Mouse (Mus musculus) MEL (cell line): ENCODE results near the gene Izumo1. TPM values are rescaled to one million over a fixed set of nuclear protein-coding genes. Genes with fewer than 3 reads are reported as not detected.
"Not testable (repeated sequence)": the region's sequence is repeated elsewhere in the genome, so short reads cannot be mapped to it uniquely, and the experiment has no call there.

ENCODE experiments used
- DNase-seq: peaks from one replicate; pipeline ENCODE4 v3.0.0; 2011; ENCODE audit warnings: low read depth, low spot score
- H3K27ac ChIP-seq: 2 replicates; pipeline ENCODE4 v1.5.1; 2012; ENCODE audit warnings: low read depth, mild to moderate bottlenecking, control low read depth, low read length, moderate library complexity; ENCODE audit not compliant: control insufficient read depth
- H3K27me3 ChIP-seq, 2 experiments: fragments of 150-350 bp in 1 of 2; sonication (generic) in 1 of 2; 2 replicates each; pipeline ENCODE4 v1.6.1; 2012; ENCODE audit warnings: low read length in 2 of 2, mild to moderate bottlenecking in 2 of 2, improper control_type of control experiment in 1 of 2, moderate library complexity in 1 of 2; ENCODE audit not compliant: insufficient read depth in 2 of 2, control insufficient read depth in 1 of 2
- H3K36me3 ChIP-seq, 2 experiments: 2 replicates each; pipeline ENCODE4 v1.6.1; 2012 to 2014; ENCODE audit warnings: low read length in 2 of 2, improper control_type of control experiment in 1 of 2, inconsistent platforms in 1 of 2, mild to moderate bottlenecking in 1 of 2; ENCODE audit not compliant: insufficient read depth in 2 of 2, control insufficient read depth in 1 of 2
- H3K4me1 ChIP-seq, 2 experiments: fragments of 150-350 bp in 1 of 2; sonication (generic) in 1 of 2; 2 replicates each; pipeline ENCODE4 v1.6.1; 2012; ENCODE audit warnings: low read length in 2 of 2, improper control_type of control experiment in 1 of 2, mild to moderate bottlenecking in 1 of 2; ENCODE audit not compliant: insufficient read depth in 2 of 2, control insufficient read depth in 1 of 2
- H3K4me3 ChIP-seq, 2 experiments: fragments of 150-350 bp in 1 of 2; sonication (generic) in 1 of 2; 2 replicates each; pipeline ENCODE4 v1.5.1; 2012; ENCODE audit warnings: low read depth in 2 of 2, low read length in 2 of 2, mild to moderate bottlenecking in 2 of 2, moderate library complexity in 2 of 2, control low read depth in 1 of 2, improper control_type of control experiment in 1 of 2; ENCODE audit not compliant: control insufficient read depth in 1 of 2, insufficient read depth in 1 of 2
- H3K79me2 ChIP-seq: 2 replicates; pipeline ENCODE4 v1.6.1; 2012; ENCODE audit warnings: mild to moderate bottlenecking, low read length, moderate library complexity; ENCODE audit not compliant: control insufficient read depth, poor library complexity, insufficient read depth
- H3K9ac ChIP-seq: 2 replicates; pipeline ENCODE4 v1.6.1; 2012; ENCODE audit warnings: low read depth, mild to moderate bottlenecking, control low read depth, low read length, moderate library complexity; ENCODE audit not compliant: control insufficient read depth, poor library complexity, severe bottlenecking
- H3K9me3 ChIP-seq: fragments of 150-350 bp; sonication (generic); replicated peaks from 2 replicates; pipeline ENCODE4 v1.6.1; 2012; ENCODE audit warnings: mild to moderate bottlenecking, low read length, improper control_type of control experiment, moderate library complexity; ENCODE audit not compliant: insufficient read depth
- CHD1 ChIP-seq: IDR thresholded peaks from 2 replicates; pipeline ENCODE4 v1.6.1; 2012; ENCODE audit warnings: low read depth, mild to moderate bottlenecking, inconsistent platforms, low read length, improper control_type of control experiment
- CHD2 ChIP-seq: IDR thresholded peaks from 2 replicates; pipeline ENCODE4 v1.6.1; 2011; ENCODE audit warnings: low read length, improper control_type of control experiment
- CTCF ChIP-seq, 3 experiments: IDR thresholded peaks in 2 of 3; conservative IDR thresholded peaks in 1 of 3; 2 replicates each; pipeline ENCODE4 v1.5.1; 2011 to 2012; ENCODE audit warnings: low read length in 3 of 3, low read depth in 2 of 3, mild to moderate bottlenecking in 2 of 3, improper control_type of control experiment in 1 of 3, inconsistent platforms in 1 of 3, mixed read lengths in 1 of 3, moderate library complexity in 1 of 3; ENCODE audit not compliant: control insufficient read depth in 1 of 3, insufficient read depth in 1 of 3, poor library complexity in 1 of 3, severe bottlenecking in 1 of 3
- E2F4 ChIP-seq: IDR thresholded peaks from 2 replicates; pipeline ENCODE4 v1.6.1; 2011; ENCODE audit warnings: low read depth, low read length, improper control_type of control experiment, borderline replicate concordance
- ELF1 ChIP-seq: IDR thresholded peaks from 2 replicates; pipeline ENCODE4 v1.6.1; 2014; ENCODE audit warnings: low read depth, mild to moderate bottlenecking, inconsistent platforms, low read length, improper control_type of control experiment, moderate library complexity
- GABPA ChIP-seq: IDR thresholded peaks from 2 replicates; pipeline ENCODE4 v1.6.1; 2012; ENCODE audit warnings: low read depth, mild to moderate bottlenecking, inconsistent platforms, low read length, improper control_type of control experiment, moderate library complexity
- HCFC1 ChIP-seq: IDR thresholded peaks from 2 replicates; pipeline ENCODE4 v1.6.1; 2012; ENCODE audit warnings: low read depth, mild to moderate bottlenecking, inconsistent platforms, low read length, improper control_type of control experiment, moderate library complexity
- MAFK ChIP-seq: IDR thresholded peaks from 2 replicates; pipeline ENCODE4 v1.6.1; 2011; ENCODE audit warnings: low read depth, mild to moderate bottlenecking, low read length, improper control_type of control experiment, borderline replicate concordance
- MAZ ChIP-seq: IDR thresholded peaks from 2 replicates; pipeline ENCODE4 v1.6.1; 2012; ENCODE audit warnings: low read depth, mild to moderate bottlenecking, inconsistent platforms, low read length, improper control_type of control experiment
- MXI1 ChIP-seq: IDR thresholded peaks from 2 replicates; pipeline ENCODE4 v1.6.1; 2011; ENCODE audit warnings: mild to moderate bottlenecking, low read depth, low read length, improper control_type of control experiment
- MYB ChIP-seq: IDR thresholded peaks from 2 replicates; pipeline ENCODE4 v1.6.1; 2011; ENCODE audit warnings: mild to moderate bottlenecking, low read depth, low read length, improper control_type of control experiment
- NELFE ChIP-seq: IDR thresholded peaks from 2 replicates; pipeline ENCODE4 v1.6.1; 2011; ENCODE audit warnings: low read depth, low read length, improper control_type of control experiment
- NRF1 ChIP-seq: IDR thresholded peaks from 2 replicates; pipeline ENCODE4 v1.6.1; 2014; ENCODE audit warnings: low read depth, mild to moderate bottlenecking, inconsistent platforms, low read length, improper control_type of control experiment, moderate library complexity; ENCODE audit not compliant: poor library complexity, insufficient read depth, severe bottlenecking
- POLR2AphosphoS2 ChIP-seq: IDR thresholded peaks from 2 replicates; pipeline ENCODE4 v1.6.1; 2011; ENCODE audit warnings: low read length, improper control_type of control experiment
- POLR2AphosphoS5 ChIP-seq: IDR thresholded peaks from 2 replicates; pipeline ENCODE4 v1.6.1; 2012; ENCODE audit warnings: low read depth, borderline replicate concordance, mild to moderate bottlenecking, inconsistent platforms, low read length, moderate library complexity, mixed read lengths
- RCOR1 ChIP-seq: IDR thresholded peaks from 2 replicates; pipeline ENCODE4 v1.6.1; 2012; ENCODE audit warnings: low read depth, mild to moderate bottlenecking, inconsistent platforms, low read length, improper control_type of control experiment
- SIN3A ChIP-seq: IDR thresholded peaks from 2 replicates; pipeline ENCODE4 v1.6.1; 2012; ENCODE audit warnings: low read length, improper control_type of control experiment, inconsistent platforms
- TAL1 ChIP-seq: IDR thresholded peaks from 2 replicates; pipeline ENCODE4 v1.6.1; 2012; ENCODE audit warnings: mild to moderate bottlenecking, inconsistent platforms, low read length, moderate library complexity, mixed read lengths
- ZC3H11A ChIP-seq: IDR thresholded peaks from 2 replicates; pipeline ENCODE4 v1.6.1; 2012; ENCODE audit warnings: low read depth, mild to moderate bottlenecking, inconsistent platforms, low read length, improper control_type of control experiment
- ZKSCAN1 ChIP-seq: IDR thresholded peaks from 2 replicates; pipeline ENCODE4 v1.6.1; 2012; ENCODE audit warnings: low read depth, mild to moderate bottlenecking, inconsistent platforms, low read length, improper control_type of control experiment, moderate library complexity
- ZNF384 ChIP-seq: IDR thresholded peaks from 2 replicates; pipeline ENCODE4 v1.6.1; 2012; ENCODE audit warnings: low read depth, mild to moderate bottlenecking, inconsistent platforms, low read length, improper control_type of control experiment
- polyA plus RNA-seq, 2 experiments: library from polyadenylated mRNA; stranded (reverse) in 1 of 2; unstranded in 1 of 2; fragments of >175 nt in 1 of 2; fragments of >200 nt in 1 of 2; gene quantifications; 2 replicates each; pipeline versions ENCODE4 v1.2.1 to v1.2.4; 2012; ENCODE audit warnings: low replicate concordance in 2 of 2, low read depth in 1 of 2; ENCODE audit not compliant: insufficient read length in 2 of 2, insufficient read depth in 1 of 2, missing spikeins in 1 of 2
- total RNA-seq: library from RNA; depleted of rRNA; stranded (reverse); fragments of 300-350 nt; gene quantifications from 2 replicates; pipeline ENCODE4 v1.2.3, GENCODE M21; 2012

Gene Izumo1
- total and polyA plus RNA-seq, 3 experiments: 0.04 TPM; not detected in 2

DNA sequence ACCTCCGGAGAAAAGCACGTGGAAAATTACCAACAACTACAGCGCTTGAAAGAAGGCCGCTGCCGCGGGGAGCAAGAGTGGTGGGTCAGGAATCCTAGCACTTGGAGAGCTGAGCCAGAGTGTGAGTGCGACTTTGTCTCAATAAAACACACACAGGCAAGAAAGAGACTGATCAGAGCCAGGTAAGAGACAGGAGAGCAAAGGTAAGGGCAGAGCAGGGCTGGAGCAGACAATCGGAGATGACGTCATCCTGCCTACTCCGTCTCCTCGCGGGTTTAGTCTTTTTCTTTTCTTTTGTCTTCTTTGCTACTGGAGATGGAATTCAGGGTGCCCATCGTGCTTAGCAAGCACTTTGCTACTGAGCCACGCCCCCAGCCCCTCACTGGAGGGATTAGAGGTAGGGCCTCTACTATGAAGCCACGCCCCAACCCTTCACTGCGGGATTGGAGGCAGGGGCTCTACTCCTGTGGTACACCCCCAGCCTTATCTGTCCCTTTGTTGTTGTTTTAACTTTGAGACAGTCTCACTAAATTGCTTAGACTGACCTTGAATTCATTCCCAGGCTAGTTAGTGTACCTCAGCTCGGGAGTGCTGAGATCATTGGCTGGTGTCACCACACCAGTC, 32.9 kb downstream of the Izumo1 start:
- no peaks in the 10 kb centered on the region for H3K36me3 ChIP-seq
- no peak for DNase-seq
- no peak overlapping the region for H3K4me3 ChIP-seq
- H3K79me2 ChIP-seq: no peaks in the 10 kb centered on the region
- peaks cover 0 to 3% of the 10 kb centered on the region in 2 experiments; a peak in 2 of 4 replicates for H3K27me3 ChIP-seq
- H3K27ac ChIP-seq: no peak overlapping the region
- H3K9ac ChIP-seq: no peak overlapping the region
- H3K9me3 ChIP-seq: no peaks in the 10 kb centered on the region
- no peak for TF ChIP-seq ELF1
- no peak for TF ChIP-seq CHD1
- TF ChIP-seq SIN3A: no peak
- no peak for TF ChIP-seq POLR2AphosphoS2
- TF ChIP-seq ZNF384: no peak
- no peak for TF ChIP-seq ZKSCAN1
- no peak for TF ChIP-seq MAZ
- no peak for TF ChIP-seq HCFC1
- no peak for TF ChIP-seq CTCF (IDR thresholded peaks at IDR 0.05 in 2 of 3, conservative IDR thresholded peaks at IDR 0.05 in 1 of 3; ENCODE audit: control insufficient read depth in 1 of 3, insufficient read depth in 1 of 3, low read depth in 2 of 3, low read length in 3 of 3, poor library complexity in 1 of 3, severe bottlenecking in 1 of 3)
- no peak for TF ChIP-seq GABPA
- no peak for TF ChIP-seq TAL1
- no peak for TF ChIP-seq NRF1
- TF ChIP-seq CHD2: no peak
- no peak for TF ChIP-seq MAFK
- H3K4me1 ChIP-seq: no peaks in the 10 kb centered on the region

DNA sequence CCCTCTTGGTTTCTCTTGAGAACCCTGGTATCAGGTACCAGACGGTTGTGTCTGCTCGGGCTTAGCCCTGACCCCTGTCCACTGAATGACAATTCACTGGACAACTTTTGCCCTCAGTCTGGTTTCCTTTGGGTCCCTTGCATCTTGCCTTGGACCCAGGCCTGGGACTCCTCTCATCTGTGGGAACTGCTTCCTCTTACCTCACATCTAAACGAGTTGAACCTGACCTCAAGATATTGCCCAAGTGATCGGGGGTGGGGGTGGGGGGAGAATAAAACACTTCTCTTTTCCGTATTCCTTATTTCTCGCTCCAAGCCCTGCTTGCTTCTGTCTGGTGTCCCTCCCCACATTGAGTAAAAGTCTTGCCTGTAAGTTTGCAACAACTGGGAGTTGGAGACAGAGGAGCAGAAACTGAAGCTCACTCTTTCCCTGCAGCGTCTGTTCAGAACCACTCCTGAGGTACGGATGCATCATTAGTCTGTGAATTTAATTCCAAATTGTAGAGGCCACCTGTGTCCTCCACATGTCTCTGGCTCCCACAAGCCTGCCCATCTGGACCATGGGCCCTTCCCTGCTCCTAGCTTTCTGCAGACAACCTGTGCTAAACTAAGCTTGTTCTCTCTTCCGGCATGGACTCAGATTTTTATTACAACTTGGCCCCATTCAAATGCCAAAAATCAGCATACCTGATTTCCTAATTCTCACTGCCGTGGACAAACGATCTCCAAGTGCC, 39.3 kb downstream of the Izumo1 start:
- Histone ChIP-seq H3K9me3 (no peaks in the 10 kb centered on the region), H3K27me3 (peaks cover 0 to 3% of the 10 kb centered on the region in 2 experiments; a peak in 2 of 4 replicates), H3K9ac (no peak overlapping the region), H3K27ac (no peak overlapping the region), H3K36me3 (no peaks in the 10 kb centered on the region), H3K4me1 (no peaks in the 10 kb centered on the region), H3K79me2 (no peaks in the 10 kb centered on the region), H3K4me3 (no peak overlapping the region)
- TF ChIP-seq CHD2: no peak
- TF ChIP-seq MXI1: no peak
- no peak for TF ChIP-seq CHD1
- no peak for TF ChIP-seq E2F4
- TF ChIP-seq POLR2AphosphoS2: no peak
- no peak for TF ChIP-seq POLR2AphosphoS5
- TF ChIP-seq MYB: no peak
- no peak for TF ChIP-seq ZC3H11A
- TF ChIP-seq RCOR1: no peak
- no peak for TF ChIP-seq NELFE
- no peak for DNase-seq

DNA sequence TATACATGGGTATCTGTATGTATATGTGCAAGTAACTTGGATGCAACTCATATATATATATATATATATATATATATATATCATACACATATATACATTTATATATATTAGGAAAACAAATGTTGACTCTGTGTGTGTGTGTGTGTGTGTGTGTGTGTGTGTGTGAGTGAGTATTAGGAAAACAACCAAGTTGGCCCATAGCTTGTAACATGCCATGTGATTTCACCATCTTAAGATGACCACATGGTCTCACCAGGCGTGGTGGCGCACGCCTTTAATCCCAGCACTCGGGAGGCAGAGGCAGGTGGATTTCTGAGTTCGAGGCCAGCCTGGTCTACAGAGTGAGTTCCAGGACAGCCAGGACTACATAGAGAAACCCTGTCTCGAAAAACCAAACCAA, 40.1 kb downstream of the Izumo1 start:
- not testable (repeated sequence) for H3K4me1 ChIP-seq, H3K27me3 ChIP-seq, H3K9me3 ChIP-seq

More for the DNA sequence above, 40.1 kb downstream of the Izumo1 start:
- H3K79me2 ChIP-seq, DNase-seq, H3K9ac ChIP-seq, H3K27ac ChIP-seq, H3K4me3 ChIP-seq, H3K36me3 ChIP-seq: not testable (repeated sequence)
